18 mouse cellular contexts compared by ENCODE assay signal in the genomic region with DNA sequence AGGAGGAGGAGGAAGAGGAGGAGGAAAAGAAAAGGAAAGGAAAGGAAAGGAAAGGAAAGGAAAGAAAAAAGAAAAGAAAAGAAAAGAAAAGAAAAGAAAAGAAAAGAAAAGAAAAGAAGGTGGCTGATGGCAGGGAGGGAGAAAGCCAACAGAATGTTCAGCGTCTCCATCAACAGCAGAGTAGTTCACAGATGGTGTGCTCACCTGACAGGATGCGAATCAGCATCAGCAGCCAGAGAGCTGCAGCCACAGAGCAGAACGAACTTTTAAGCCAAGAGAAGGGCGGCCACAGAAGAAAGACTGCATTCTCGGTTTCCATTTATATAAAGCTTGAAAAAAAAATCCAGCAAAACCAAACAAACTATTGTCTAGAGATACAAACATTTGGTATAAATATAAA.
"Had no signal": no experiment of that assay in that cellular context is flagged by ENCODE, and none has a peak within 500 bp of the region (broad histone marks: within the 10 kb centered on the region; RNA-seq: fewer than 3 reads in every experiment).

No protein-coding gene starts in this region.

- H3K36me3 ChIP-seq: limb, embryonic 12.5 days; liver, embryonic 13.5 days; lung, embryonic 15.5 days; midbrain, embryonic 12.5 days; neural tube, embryonic 15.5 days had no signal

- H3K27me3 ChIP-seq: limb, embryonic 12.5 days; liver, embryonic 13.5 days; lung, embryonic 15.5 days; midbrain, embryonic 12.5 days; neural tube, embryonic 15.5 days had no signal

- ATAC-seq: liver, postnatal 0 days had no signal

- H3K9me3 ChIP-seq: limb, embryonic 12.5 days; liver, embryonic 13.5 days; lung, embryonic 15.5 days; midbrain, embryonic 12.5 days; neural tube, embryonic 15.5 days had no signal

- H3K4me3 ChIP-seq: limb, embryonic 12.5 days; liver, embryonic 13.5 days; lung, embryonic 15.5 days; megakaryocyte, embryonic 14.5 days; midbrain, embryonic 12.5 days; neural tube, embryonic 15.5 days had no signal

- H3K27ac ChIP-seq: kidney, postnatal 0 days; limb, embryonic 12.5 days; liver, embryonic 13.5 days; lung, embryonic 15.5 days; macrophage; midbrain, embryonic 12.5 days; neural tube, embryonic 15.5 days had no signal

- H3K4me1 ChIP-seq: limb, embryonic 12.5 days; liver, embryonic 13.5 days; megakaryocyte, embryonic 14.5 days; midbrain, embryonic 12.5 days; neural tube, embryonic 15.5 days had no signal

- DNase-seq: kidney, postnatal 36 days; layer of hippocampus, adult 9-11 months; layer of hippocampus, postnatal 36 days; liver; liver, embryonic 13.5 days; liver, postnatal 0 days; lung, postnatal 14 days; right cerebral cortex, postnatal 4 days; spleen, adult 18-20 months; thymus, adult 18-20 months; thymus, postnatal 14 days had no signal

- H3K4me2 ChIP-seq: limb, embryonic 12.5 days; liver, embryonic 13.5 days; lung, embryonic 15.5 days; midbrain, embryonic 12.5 days; neural tube, embryonic 15.5 days had no signal

- H3K9ac ChIP-seq: limb, embryonic 12.5 days; liver, embryonic 13.5 days; liver, postnatal 0 days; lung, embryonic 15.5 days; midbrain, embryonic 12.5 days; neural tube, embryonic 15.5 days had no signal
